ENCODE assay signal across 9 mouse cellular contexts in the genomic region with DNA sequence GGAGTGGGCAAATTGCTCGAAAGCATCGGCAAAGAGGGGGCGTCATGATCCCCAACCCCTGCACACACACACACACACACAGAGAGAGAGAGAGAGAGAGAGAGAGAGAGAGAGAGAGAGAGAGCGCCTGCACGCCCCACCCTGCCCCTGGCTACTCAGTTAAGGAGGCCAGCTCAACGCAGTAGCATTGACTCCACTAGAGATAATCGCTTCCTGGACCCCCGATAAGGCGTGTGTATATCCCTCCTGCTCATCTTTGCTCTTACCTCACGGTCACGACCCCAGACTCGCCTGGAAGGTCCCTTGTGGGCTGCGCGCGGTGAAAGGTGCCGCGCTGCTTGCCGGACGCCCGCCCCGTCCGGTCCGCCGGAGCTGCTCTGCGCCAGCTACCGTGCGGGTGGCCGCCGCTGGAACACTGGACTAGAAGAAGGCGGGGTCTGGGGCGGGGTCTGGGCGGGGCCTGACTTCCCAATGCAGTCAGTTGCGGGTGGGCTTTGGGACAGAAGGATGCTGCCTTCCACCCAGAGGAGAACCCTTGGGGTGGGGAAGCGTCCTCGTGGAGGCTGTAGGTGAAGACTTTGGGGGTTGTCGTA. TPM values are rescaled to one million over a fixed set of nuclear protein-coding genes. Genes with fewer than 3 reads are reported as not detected.
DNase-seq lines count a peak whose midpoint lies in the region; ATAC-seq and TF ChIP-seq lines count a peak whose summit lies in the region.
"Had no signal": no experiment of that assay in that cellular context is flagged by ENCODE, and none has a peak within 500 bp of the region (broad histone marks: within the 10 kb centered on the region; RNA-seq: fewer than 3 reads in every experiment).

A gene (minus strand): TSS at position 422 of the 593 bp plus-strand sequence.

- peak within 1 kb of the TSS; percentile 62 for H3K4me2 ChIP-seq in heart, embryonic 11.5 days
- H3K4me2 ChIP-seq in midbrain, embryonic 12.5 days (replicated peaks): peak within 1 kb of the TSS; percentile 64

- no peaks in the 10 kb centered on the region for H3K9me3 ChIP-seq in heart, embryonic 11.5 days (replicated peaks; ENCODE audit: control insufficient read depth, low read length)
- H3K9me3 ChIP-seq in midbrain, embryonic 12.5 days: 0 out of 2 replicates have a peak, but pooled peaks cover 4% of the 10 kb centered on the region

- no peaks in the 10 kb centered on the region for H3K36me3 ChIP-seq in heart, embryonic 11.5 days (ENCODE audit: control insufficient read depth, insufficient read depth, low read length)
- H3K36me3 ChIP-seq in testis, adult 2 months (ENCODE audit: control insufficient read depth, insufficient read depth, low read length): no peaks in the 10 kb centered on the region
- H3K36me3 ChIP-seq in midbrain, embryonic 12.5 days: no peaks in the 10 kb centered on the region

- H3K27ac ChIP-seq in heart, embryonic 11.5 days (ENCODE audit: low read depth, low read length): no peak within 1 kb of the TSS
- H3K27ac ChIP-seq in testis, adult 2 months (ENCODE audit: control insufficient read depth, insufficient read depth, low read depth, low read length): no peak within 1 kb of the TSS
- H3K27ac ChIP-seq in midbrain, embryonic 12.5 days (replicated peaks): no peak within 1 kb of the TSS

- H3K27me3 ChIP-seq in heart, embryonic 11.5 days (ENCODE audit: control insufficient read depth, insufficient read depth, low read length): peaks cover 38% of the 10 kb centered on the region
- no peaks in the 10 kb centered on the region for H3K27me3 ChIP-seq in testis, adult 2 months (ENCODE audit: control insufficient read depth, insufficient read depth, low read length)
- H3K27me3 ChIP-seq in midbrain, embryonic 12.5 days: peaks cover 53% of the 10 kb centered on the region

- no peaks in the 10 kb centered on the region for H3K4me1 ChIP-seq in heart, embryonic 11.5 days (ENCODE audit: control insufficient read depth, insufficient read depth, low read length)
- H3K4me1 ChIP-seq in testis, adult 2 months (ENCODE audit: control insufficient read depth, insufficient read depth, low read length): peaks cover 4% of the 10 kb centered on the region
- peaks cover 19% of the 10 kb centered on the region for H3K4me1 ChIP-seq in midbrain, embryonic 12.5 days

- intact Hi-C loops in heart, postnatal 10 days (cut with DNase I): no loop called here

- no peak for TF ChIP-seq POLR2A in testis, adult 2 months (IDR thresholded peaks at IDR 0.05; ENCODE audit: control insufficient read depth, low read depth, low read length)

- 5% methylated on average over 36 of the region's 36 CpGs for WGBS in heart, embryonic 11.5 days (ENCODE audit: insufficient replicate concordance)
- 5% methylated on average over 35 of the region's 36 CpGs for WGBS in midbrain, embryonic 12.5 days

- ATAC-seq in heart, embryonic 11.5 days (replicated peaks; ENCODE audit: insufficient number of reproducible peaks, low FRiP score, low TSS enrichment): no peak
- peak; percentile 86 for ATAC-seq in midbrain, embryonic 12.5 days (ENCODE audit: low FRiP score, low read depth)
- ATAC-seq in erythroid progenitor cell, adult 5-6 weeks (replicated peaks; ENCODE audit: low FRiP score, poor library complexity, severe bottlenecking): no peak
- ATAC-seq in CD4-positive, CD25-positive, alpha-beta regulatory T cell, adult 4 months: no peak

- H3K9ac ChIP-seq in heart, embryonic 11.5 days (ENCODE audit: low read depth, low read length): 0 out of 2 replicates have a peak within 1 kb of the TSS, but pooled peaks have one; percentile 36
- H3K9ac ChIP-seq in midbrain, embryonic 12.5 days (replicated peaks): peak within 1 kb of the TSS; percentile 51; the same call in 1 of the 2 replicates

- TF ChIP-seq CTCF in testis, adult 2 months (IDR thresholded peaks at IDR 0.05; ENCODE audit: control insufficient read depth, insufficient read depth, insufficient replicate concordance, low read depth, low read length): no peak

- no peak for DNase-seq in heart, postnatal 10 days
- DNase-seq in testis, postnatal 10 days (ENCODE audit: low spot score): no peak
- peak; percentile 14 for DNase-seq in kidney, postnatal 14 days

- peak within 1 kb of the TSS; percentile 43 for H3K4me3 ChIP-seq in heart, embryonic 11.5 days (ENCODE audit: low read depth, low read length)
- peak within 1 kb of the TSS; percentile 62 for H3K4me3 ChIP-seq in testis, adult 2 months (ENCODE audit: control insufficient read depth, low read depth, low read length)
- peak within 1 kb of the TSS; percentile 46 for H3K4me3 ChIP-seq in midbrain, embryonic 12.5 days

RNA-seq across cellular contexts. Expression of the gene that starts here (rescaled TPM):
- polyA plus RNA-seq in heart, embryonic 11.5 days (2014; fragmentation: Nextera tagmentation; extraction: Ambion mirVana): not detected in 2 replicates
- total RNA-seq in heart, postnatal 10 days (2021): under 1 TPM; 0.12 to 0.14 TPM
- 8.9 and 9.2 TPM in 2 replicates for polyA plus RNA-seq in testis, adult 2 months (2012; rRNA removed)
- polyA plus RNA-seq in midbrain, embryonic 12.5 days (2016; fragmentation: Nextera tagmentation; extraction: Ambion mirVana): 1.4 and 1.6 TPM in 2 replicates
- not detected in 2 replicates for total RNA-seq in erythroid progenitor cell, adult 5-6 weeks (2015; ENCODE audit: low replicate concordance)
- not detected in 2 replicates for total RNA-seq in erythroid progenitor cell, adult 5-6 weeks (2017; ENCODE audit: low replicate concordance)
- not detected for polyA plus RNA-seq in CD4-positive, CD25-positive, alpha-beta regulatory T cell, adult 4 months (2017; shearing (Covaris generic))
- total RNA-seq: MEL had no signal
